Comparison of ENCODE assay signal across 20 mouse cellular contexts in the genomic region with DNA sequence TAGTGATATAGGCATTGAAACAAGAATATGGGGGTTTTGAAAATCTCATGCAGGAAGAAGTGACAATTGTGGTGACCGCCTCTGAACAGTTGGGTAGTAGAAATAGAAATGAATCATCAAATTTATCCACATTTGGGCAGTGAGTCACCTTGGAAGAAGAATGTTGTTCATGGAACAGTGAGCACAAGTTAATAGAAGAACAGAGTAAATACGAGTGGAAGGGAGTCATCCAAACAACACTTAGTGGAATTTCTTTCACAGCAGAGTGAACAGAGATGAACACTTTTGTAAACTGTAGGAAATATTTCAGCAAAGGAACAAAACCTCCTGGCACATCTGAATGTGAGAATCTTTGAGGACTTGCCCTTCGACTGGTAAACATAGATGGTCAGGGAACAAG.
"Had no signal": no experiment of that assay in that cellular context is flagged by ENCODE, and none has a peak within 500 bp of the region (broad histone marks: within the 10 kb centered on the region; RNA-seq: fewer than 3 reads in every experiment).

No protein-coding gene starts in this region.

- H3K27me3 ChIP-seq: heart, embryonic 13.5 days; heart, embryonic 15.5 days; hindbrain, embryonic 13.5 days; hindbrain, embryonic 15.5 days; limb, embryonic 13.5 days; limb, embryonic 15.5 days; liver, embryonic 12.5 days had no signal

- DNase-seq: gastrocnemius, postnatal 14 days; gastrocnemius, postnatal 36 days; heart, adult 11 months; heart, adult 2 months; heart, postnatal 14 days; heart, postnatal 36 days; kidney, adult 11 months; left cerebral cortex, postnatal 4 days had no signal

- H3K9me3 ChIP-seq: heart, embryonic 13.5 days; heart, embryonic 15.5 days; hindbrain, embryonic 13.5 days; hindbrain, embryonic 15.5 days; limb, embryonic 13.5 days; limb, embryonic 15.5 days; liver, embryonic 12.5 days had no signal

- H3K4me1 ChIP-seq: heart, embryonic 13.5 days; heart, embryonic 15.5 days; hindbrain, embryonic 13.5 days; hindbrain, embryonic 15.5 days; limb, embryonic 13.5 days; limb, embryonic 15.5 days; liver, embryonic 12.5 days had no signal

- H3K4me2 ChIP-seq: heart, embryonic 11.5 days; heart, embryonic 13.5 days; heart, embryonic 15.5 days; hindbrain, embryonic 13.5 days; hindbrain, embryonic 15.5 days; limb, embryonic 13.5 days; limb, embryonic 15.5 days; liver, embryonic 12.5 days had no signal

- H3K27ac ChIP-seq: heart, adult 2 months; heart, embryonic 13.5 days; heart, embryonic 15.5 days; hindbrain, embryonic 13.5 days; hindbrain, embryonic 15.5 days; hindbrain, postnatal 0 days; layer of hippocampus, adult 2 months; limb, embryonic 13.5 days; limb, embryonic 15.5 days; liver, embryonic 12.5 days; liver, embryonic 14.5 days had no signal

- H3K36me3 ChIP-seq: heart, embryonic 13.5 days; heart, embryonic 15.5 days; hindbrain, embryonic 13.5 days; hindbrain, embryonic 15.5 days; limb, embryonic 13.5 days; limb, embryonic 15.5 days; liver, embryonic 12.5 days had no signal

- H3K4me3 ChIP-seq: heart, adult 2 months; heart, embryonic 13.5 days; heart, embryonic 15.5 days; hindbrain, embryonic 13.5 days; hindbrain, embryonic 15.5 days; layer of hippocampus, adult 2 months; limb, embryonic 13.5 days; limb, embryonic 15.5 days; liver, embryonic 12.5 days had no signal

- H3K9ac ChIP-seq: heart, embryonic 13.5 days; heart, embryonic 15.5 days; hindbrain, embryonic 13.5 days; hindbrain, embryonic 15.5 days; limb, embryonic 13.5 days; limb, embryonic 15.5 days; liver, embryonic 12.5 days; liver, embryonic 14.5 days had no signal

- ATAC-seq: hindbrain, postnatal 0 days; intestine, embryonic 16.5 days; liver, embryonic 12.5 days had no signal
